Mouse (Mus musculus): ENCODE measurements around the gene Nktr. TPM values are rescaled to one million over a fixed set of nuclear protein-coding genes. Genes with fewer than 3 reads are reported as not detected.

Nktr gene
- polyA plus RNA-seq, 1 experiment, result 127 TPM

GRCm38 (mm10) chr9:121794972-121795539, 76.1 kb downstream of the Nktr start:
- no peak overlapping the region for H3K27ac ChIP-seq (ENCODE audit: insufficient read depth, low read length)
- no peak overlapping the region for H3K4me3 ChIP-seq (ENCODE audit: insufficient read depth, low read length)
- no peaks in the 10 kb centered on the region for H3K4me1 ChIP-seq (ENCODE audit: control insufficient read depth, insufficient read depth, low read length)
- TF ChIP-seq POLR2A (IDR thresholded peaks at IDR 0.05; ENCODE audit: extremely low read depth, insufficient read depth, low read length) (no peak), CTCF (IDR thresholded peaks at IDR 0.05; ENCODE audit: extremely low read depth, insufficient read depth, low read length) (no peak)

- no peak overlapping the region for H3K27ac ChIP-seq (ENCODE audit: insufficient read depth, low read length)
- no peak overlapping the region for H3K4me3 ChIP-seq (ENCODE audit: insufficient read depth, low read length)
- no peak for TF ChIP-seq CTCF (IDR thresholded peaks at IDR 0.05; ENCODE audit: extremely low read depth, insufficient read depth, low read length)
- no peak for TF ChIP-seq POLR2A (IDR thresholded peaks at IDR 0.05; ENCODE audit: extremely low read depth, insufficient read depth, low read length)
- no peaks in the 10 kb centered on the region for H3K4me1 ChIP-seq (ENCODE audit: control insufficient read depth, insufficient read depth, low read length)
Observed at GRCm38 (mm10) chr9:121797722-121798121, 78.8 kb downstream of the Nktr start.

GRCm38 (mm10) chr9:121798887-121799520, 80.0 kb downstream of the Nktr start:
- H3K4me1 ChIP-seq (ENCODE audit: control insufficient read depth, insufficient read depth, low read length), result no peaks in the 10 kb centered on the region
- no peak for TF ChIP-seq POLR2A (IDR thresholded peaks at IDR 0.05; ENCODE audit: extremely low read depth, insufficient read depth, low read length)
- no peak for TF ChIP-seq CTCF (IDR thresholded peaks at IDR 0.05; ENCODE audit: extremely low read depth, insufficient read depth, low read length)
- no peak overlapping the region for H3K27ac ChIP-seq (ENCODE audit: insufficient read depth, low read length)
- H3K4me3 ChIP-seq (ENCODE audit: insufficient read depth, low read length), result no peak overlapping the region

GRCm38 (mm10) chr9:121802747-121803146, 83.8 kb downstream of the Nktr start:
- TF ChIP-seq POLR2A (IDR thresholded peaks at IDR 0.05; ENCODE audit: extremely low read depth, insufficient read depth, low read length) (no peak), CTCF (IDR thresholded peaks at IDR 0.05; ENCODE audit: extremely low read depth, insufficient read depth, low read length) (no peak)
- Histone ChIP-seq H3K27ac (ENCODE audit: insufficient read depth, low read length) (no peak overlapping the region), H3K4me1 (ENCODE audit: control insufficient read depth, insufficient read depth, low read length) (no peaks in the 10 kb centered on the region; the same call in 1 of the 2 replicates), H3K4me3 (ENCODE audit: insufficient read depth, low read length) (no peak overlapping the region)

Other genes with a start within 250 kb of the Nktr start
- 1,499 and 1,678 TPM in 2 replicates for gene Cck, start 223.5 kb upstream of the Nktr start, polyA plus RNA-seq (2012; rRNA removed)
- gene Lyzl4, start 77.1 kb upstream of the Nktr start, polyA plus RNA-seq (2012; rRNA removed), result 1.6 and 1.7 TPM in 2 replicates
- 26.7 and 27.4 TPM in 2 replicates for gene Vipr1, start 76.5 kb upstream of the Nktr start, polyA plus RNA-seq (2012; rRNA removed)
- 13.9 and 15.4 TPM in 2 replicates for gene Sec22c, start 13.7 kb upstream of the Nktr start, polyA plus RNA-seq (2012; rRNA removed)
- gene Ss18l2, start 8.8 kb upstream of the Nktr start, polyA plus RNA-seq (2012; rRNA removed), result 119 and 120 TPM in 2 replicates
- 97.8 and 115 TPM in 2 replicates for gene Zfp651, start 40.2 kb downstream of the Nktr start, polyA plus RNA-seq (2012; rRNA removed)
- gene Klhl40, start 58.4 kb downstream of the Nktr start, polyA plus RNA-seq (2012; rRNA removed), result 6.6 and 8.7 TPM in 2 replicates
- 21.2 and 22.4 TPM in 2 replicates for gene Hhatl, start 73.3 kb downstream of the Nktr start, polyA plus RNA-seq (2012; rRNA removed)
- gene Ccdc13, start 120.3 kb downstream of the Nktr start, polyA plus RNA-seq (2012; rRNA removed), result 11.8 and 13.4 TPM in 2 replicates
- 97.6 and 101 TPM in 2 replicates for gene Higd1a, start 139.2 kb downstream of the Nktr start, polyA plus RNA-seq (2012; rRNA removed)
- gene Ackr2, start 179.2 kb downstream of the Nktr start, polyA plus RNA-seq (2012; rRNA removed), result 4.7 and 5.7 TPM in 2 replicates
- not detected in 2 replicates for gene Cyp8b1, start 197.1 kb downstream of the Nktr start, polyA plus RNA-seq (2012; rRNA removed)
- gene Fam198a, start 231.8 kb downstream of the Nktr start, polyA plus RNA-seq (2012; rRNA removed), result 4.6 and 4.9 TPM in 2 replicates

All from cortical plate, adult 2 months (tissue).